11 mouse cellular contexts compared by ENCODE assay signal in genomic region chr5:139619301-139620161, GRCm38 (mm10).
DNase-seq lines count a peak whose midpoint lies in the region; ATAC-seq and TF ChIP-seq lines count a peak whose summit lies in the region.
"Had no signal": no experiment of that assay in that cellular context is flagged by ENCODE, and none has a peak within 500 bp of the region (broad histone marks: within the 10 kb centered on the region; RNA-seq: fewer than 3 reads in every experiment).

No protein-coding gene starts in this region.

- H3K36me3 ChIP-seq in forebrain, embryonic 16.5 days (ENCODE audit: control insufficient read depth, insufficient read depth) = no peaks in the 10 kb centered on the region
- no peaks in the 10 kb centered on the region for H3K36me3 ChIP-seq in stomach, postnatal 0 days (ENCODE audit: control insufficient read depth, insufficient read depth, low read length)

- no peak overlapping the region for H3K27ac ChIP-seq in forebrain, embryonic 16.5 days (ENCODE audit: low read length)
- H3K27ac ChIP-seq in stomach, postnatal 0 days (replicated peaks) = no peak overlapping the region

- H3K4me2 ChIP-seq in forebrain, embryonic 16.5 days (ENCODE audit: low read length) = 0 out of 2 replicates have a peak overlapping the region, but pooled peaks have one; percentile 7
- H3K4me2 ChIP-seq in stomach, postnatal 0 days (replicated peaks; ENCODE audit: low read depth) = peak overlapping the region; percentile 36; the same call in 1 of the 2 replicates

- H3K9me3 ChIP-seq in forebrain, embryonic 16.5 days (ENCODE audit: control insufficient read depth, low read length) = no peaks in the 10 kb centered on the region
- H3K9me3 ChIP-seq in stomach, postnatal 0 days (ENCODE audit: control insufficient read depth, low read length) = no peaks in the 10 kb centered on the region

- TF ChIP-seq EP300 in stomach, postnatal 0 days (optimal IDR thresholded peaks at IDR 0.05) = no peak

- no peak overlapping the region for H3K9ac ChIP-seq in forebrain, embryonic 16.5 days (replicated peaks; ENCODE audit: low read depth, low read length)
- no peak overlapping the region for H3K9ac ChIP-seq in stomach, postnatal 0 days (ENCODE audit: low read length)

- no peak for TF ChIP-seq CTCF in stomach, postnatal 0 days (IDR thresholded peaks at IDR 0.05; ENCODE audit: low read depth)

- peaks cover 37% of the 10 kb centered on the region for H3K27me3 ChIP-seq in forebrain, embryonic 16.5 days (replicated peaks; ENCODE audit: control insufficient read depth, insufficient read depth, low read length)
- no peaks in the 10 kb centered on the region for H3K27me3 ChIP-seq in stomach, postnatal 0 days (ENCODE audit: control insufficient read depth, insufficient read depth, low read length)

- peaks cover 6% of the 10 kb centered on the region; the same call in 1 of the 2 replicates for H3K4me1 ChIP-seq in forebrain, embryonic 16.5 days (replicated peaks; ENCODE audit: control insufficient read depth, insufficient read depth, low read length)
- H3K4me1 ChIP-seq in stomach, postnatal 0 days (replicated peaks; ENCODE audit: control insufficient read depth, insufficient read depth) = no peaks in the 10 kb centered on the region

- 18% methylated on average over 36 of the region's 36 CpGs for WGBS in forebrain, embryonic 16.5 days
- 22% methylated on average over 36 of the region's 36 CpGs for WGBS in stomach, postnatal 0 days

- H3K4me3 ChIP-seq in forebrain, embryonic 16.5 days (replicated peaks; ENCODE audit: low read length) = no peak overlapping the region
- no peak overlapping the region for H3K4me3 ChIP-seq in stomach, postnatal 0 days (ENCODE audit: low read depth, low read length)

- DNase-seq in kidney, postnatal 10 days = peak; percentile 20
- DNase-seq in kidney, adult 8-10 months = no peak
- DNase-seq in mesoderm, embryonic 11.5 days (ENCODE audit: low read depth, low spot score) = peak; percentile 85
- no peak for DNase-seq in stomach, postnatal 0 days (ENCODE audit: low spot score)
- no peak for DNase-seq in frontal cortex, postnatal 36 days (ENCODE audit: low spot score in 2 of 2)
- no peak for DNase-seq in cerebellum, adult 11 months
- DNase-seq in right cerebral cortex, adult 2 months (ENCODE audit: low spot score in 2 of 2) = no peak
- DNase-seq: adrenal gland, postnatal 10 days; layer of hippocampus, postnatal 36 days; retina, postnatal 1 day had no signal

- no peak for ATAC-seq in forebrain, embryonic 16.5 days
- no peak for ATAC-seq in stomach, postnatal 0 days (ENCODE audit: low FRiP score, low TSS enrichment)

Comparison
In these comparisons a context has a peak if more than half of its experiments do, and no peak if none do; other contexts are left out.
1. DNase-seq: peak in kidney, postnatal 10 days (single experiment) and mesoderm, embryonic 11.5 days (single experiment); none in kidney, adult 8-10 months (0 of 2), stomach, postnatal 0 days (single experiment), frontal cortex, postnatal 36 days (0 of 2), cerebellum, adult 11 months (single experiment) and right cerebral cortex, adult 2 months (0 of 2).